ENCODE assay signal across 21 mouse cellular contexts in genomic region chr11:102729835-102730234, GRCm38 (mm10).
"Had no signal": no experiment of that assay in that cellular context is flagged by ENCODE, and none has a peak within 500 bp of the region (broad histone marks: within the 10 kb centered on the region; RNA-seq: fewer than 3 reads in every experiment).

No protein-coding gene starts in this region.

- H3K4me1 ChIP-seq: liver, embryonic 13.5 days; liver, embryonic 15.5 days; lung, embryonic 15.5 days; midbrain, embryonic 10.5 days; midbrain, embryonic 13.5 days; midbrain, embryonic 15.5 days; neural tube, embryonic 13.5 days; neural tube, embryonic 15.5 days had no signal

- H3K27ac ChIP-seq: liver, embryonic 13.5 days; liver, embryonic 15.5 days; lung, embryonic 15.5 days; macrophage; midbrain, embryonic 10.5 days; midbrain, embryonic 13.5 days; midbrain, embryonic 15.5 days; neural tube, embryonic 13.5 days; neural tube, embryonic 15.5 days had no signal

- H3K9me3 ChIP-seq: liver, embryonic 13.5 days; liver, embryonic 15.5 days; lung, embryonic 15.5 days; midbrain, embryonic 10.5 days; midbrain, embryonic 13.5 days; midbrain, embryonic 15.5 days; neural tube, embryonic 13.5 days; neural tube, embryonic 15.5 days had no signal

- H3K9ac ChIP-seq: liver, embryonic 13.5 days; liver, embryonic 15.5 days; liver, postnatal 0 days; lung, embryonic 15.5 days; midbrain, embryonic 13.5 days; midbrain, embryonic 15.5 days; neural tube, embryonic 13.5 days; neural tube, embryonic 15.5 days had no signal

- H3K27me3 ChIP-seq: lung, embryonic 15.5 days; midbrain, embryonic 13.5 days; midbrain, embryonic 15.5 days; neural tube, embryonic 13.5 days; neural tube, embryonic 15.5 days had no signal

- H3K4me2 ChIP-seq: liver, embryonic 13.5 days; liver, embryonic 15.5 days; lung, embryonic 15.5 days; midbrain, embryonic 13.5 days; midbrain, embryonic 15.5 days; neural tube, embryonic 13.5 days; neural tube, embryonic 15.5 days had no signal

- ATAC-seq: liver, postnatal 0 days; midbrain, embryonic 13.5 days; midbrain, embryonic 15.5 days had no signal

- H3K4me3 ChIP-seq: liver, embryonic 13.5 days; liver, embryonic 15.5 days; lung, embryonic 15.5 days; midbrain, embryonic 10.5 days; midbrain, embryonic 13.5 days; midbrain, embryonic 15.5 days; neural tube, embryonic 13.5 days; neural tube, embryonic 15.5 days had no signal

- DNase-seq: liver, embryonic 13.5 days; liver, postnatal 0 days; lung, adult 2 months; lung, postnatal 14 days; lung, postnatal 36 days; retina, postnatal 1 day; right cerebral cortex, adult 18-20 months; right cerebral cortex, postnatal 25 days; right cerebral cortex, postnatal 4 days; spleen, adult 18-20 months; thymus, adult 2 months; thymus, postnatal 25 days; thymus, postnatal 4 days had no signal

- H3K36me3 ChIP-seq: liver, embryonic 13.5 days; liver, embryonic 15.5 days; lung, embryonic 15.5 days; midbrain, embryonic 10.5 days; midbrain, embryonic 13.5 days; midbrain, embryonic 15.5 days; neural tube, embryonic 13.5 days; neural tube, embryonic 15.5 days had no signal
